Mouse (Mus musculus) testis, postnatal 10 days (tissue): ENCODE measurements around the gene Rnase1.

Source experiments
- DNase-seq: peaks from one replicate; pipeline ENCODE4 v3.0.0; 2021; ENCODE audit warnings: low spot score

Gene Rnase1

DNA sequence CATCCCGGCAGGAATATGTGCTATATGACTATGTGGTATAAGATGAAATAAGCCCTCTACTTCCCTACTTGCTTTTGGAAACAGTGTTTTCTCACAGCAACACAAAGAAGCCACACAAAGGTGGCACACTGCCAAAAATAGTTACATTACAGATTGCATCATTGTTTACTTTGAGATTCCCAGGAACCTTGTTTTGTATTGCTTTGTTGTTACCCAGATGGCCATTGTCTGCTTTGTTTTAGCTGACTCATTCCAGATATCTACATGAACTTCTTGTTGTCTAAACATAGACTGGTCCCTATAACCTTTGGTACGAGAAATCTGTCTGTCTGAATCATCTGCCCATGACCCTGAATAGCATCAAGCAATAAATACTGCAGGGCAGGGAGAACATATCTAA, 6.2 kb downstream of the Rnase1 start:
- DNase-seq = no peak

DNA sequence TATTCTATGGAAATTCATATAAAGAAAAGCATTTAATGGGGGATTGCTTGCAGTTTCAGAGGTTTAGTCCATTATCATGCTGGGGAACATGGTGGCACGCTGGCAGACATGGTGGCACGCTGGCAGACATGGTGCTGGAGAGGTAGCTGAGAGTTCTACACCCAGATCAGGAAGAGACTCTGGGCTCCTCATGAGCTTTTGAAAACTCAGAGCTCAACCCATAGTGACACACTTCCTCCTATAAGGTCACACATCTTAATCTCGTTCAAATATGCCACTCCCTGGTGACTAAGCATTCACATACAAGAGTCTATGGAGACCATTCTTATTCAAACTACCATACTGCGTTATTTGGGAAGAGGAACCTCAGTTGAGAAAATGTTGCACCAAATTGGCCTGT, 14.2 kb downstream of the Rnase1 start:
- DNase-seq = no peak

DNA sequence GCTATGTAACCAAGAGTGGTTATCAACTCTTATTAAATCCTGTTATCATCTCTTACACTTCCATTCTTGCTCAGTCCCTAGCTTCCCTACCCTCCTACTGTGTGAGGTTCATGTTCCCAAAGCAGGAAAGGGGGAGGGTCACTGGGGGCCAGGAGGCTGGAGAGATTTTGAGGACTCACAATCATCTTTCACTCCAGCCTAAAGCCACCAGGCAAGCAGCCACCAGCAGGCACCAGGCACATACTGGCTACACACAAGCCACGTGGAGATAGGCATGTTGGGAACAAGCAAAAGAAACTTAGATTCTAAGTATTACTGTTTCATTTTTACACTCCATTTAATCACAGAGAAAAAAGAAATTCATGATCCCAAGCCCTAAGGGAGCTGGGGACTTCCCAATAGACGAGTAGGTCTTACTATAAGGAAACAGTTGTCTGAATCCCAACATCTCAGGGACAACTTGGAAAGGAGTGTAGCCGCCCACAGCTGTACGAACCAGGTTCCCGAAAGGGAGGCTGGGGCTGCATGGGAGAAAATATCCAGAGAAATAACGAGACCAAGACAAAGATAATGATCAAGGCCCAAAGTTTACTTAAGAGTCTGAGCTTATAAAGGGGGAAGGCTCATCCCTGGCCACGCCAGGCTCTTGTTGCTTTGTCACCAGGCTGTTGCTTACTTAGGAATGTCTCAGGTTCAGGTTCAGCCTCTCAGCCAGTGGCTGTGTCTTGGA, 15.3 kb downstream of the Rnase1 start:
- DNase-seq = no peak

DNA sequence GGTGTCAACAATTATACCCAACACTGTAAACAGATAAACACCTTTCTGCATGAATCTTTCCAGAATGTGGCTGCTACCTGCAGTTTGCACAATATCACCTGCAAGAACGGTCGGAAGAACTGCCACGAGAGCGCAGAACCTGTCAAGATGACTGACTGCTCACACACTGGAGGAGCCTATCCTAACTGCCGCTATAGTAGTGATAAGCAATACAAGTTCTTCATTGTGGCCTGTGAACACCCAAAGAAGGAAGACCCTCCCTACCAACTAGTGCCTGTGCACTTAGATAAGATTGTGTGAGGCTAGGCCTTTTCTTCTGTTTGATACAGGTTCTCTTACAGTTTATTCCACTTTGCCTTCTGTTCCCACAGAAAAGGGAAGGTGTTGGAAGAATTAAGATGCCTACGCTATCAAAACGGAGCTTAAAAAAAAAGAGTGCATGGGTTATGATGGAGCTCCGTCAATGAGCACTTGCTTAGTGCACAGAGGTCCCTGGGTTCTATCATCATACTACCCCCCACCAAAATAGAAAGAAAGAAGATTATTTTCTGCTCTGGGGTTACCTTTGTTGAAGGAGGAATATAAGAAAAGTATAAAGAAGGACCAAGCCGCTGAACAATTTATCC, 16.2 kb downstream of the Rnase1 start:
- no peak for DNase-seq

DNA sequence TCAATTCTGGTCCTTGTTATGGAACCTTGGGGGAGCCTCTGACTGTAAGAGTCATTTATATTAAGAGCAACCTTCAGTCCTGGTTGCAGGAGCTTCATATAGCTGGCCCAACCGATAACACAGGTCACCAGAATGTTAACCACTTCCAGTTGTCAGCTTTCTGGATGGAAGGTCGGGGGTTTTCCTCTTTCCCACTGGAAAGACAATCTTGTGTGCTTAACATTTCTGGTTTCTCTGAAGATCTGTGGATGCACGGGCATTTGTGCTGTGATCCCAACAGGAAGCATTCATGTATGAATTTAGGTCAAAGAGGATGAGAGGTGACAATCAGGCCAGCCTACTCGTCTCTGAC, 17.0 kb downstream of the Rnase1 start:
- no peak for DNase-seq

DNA sequence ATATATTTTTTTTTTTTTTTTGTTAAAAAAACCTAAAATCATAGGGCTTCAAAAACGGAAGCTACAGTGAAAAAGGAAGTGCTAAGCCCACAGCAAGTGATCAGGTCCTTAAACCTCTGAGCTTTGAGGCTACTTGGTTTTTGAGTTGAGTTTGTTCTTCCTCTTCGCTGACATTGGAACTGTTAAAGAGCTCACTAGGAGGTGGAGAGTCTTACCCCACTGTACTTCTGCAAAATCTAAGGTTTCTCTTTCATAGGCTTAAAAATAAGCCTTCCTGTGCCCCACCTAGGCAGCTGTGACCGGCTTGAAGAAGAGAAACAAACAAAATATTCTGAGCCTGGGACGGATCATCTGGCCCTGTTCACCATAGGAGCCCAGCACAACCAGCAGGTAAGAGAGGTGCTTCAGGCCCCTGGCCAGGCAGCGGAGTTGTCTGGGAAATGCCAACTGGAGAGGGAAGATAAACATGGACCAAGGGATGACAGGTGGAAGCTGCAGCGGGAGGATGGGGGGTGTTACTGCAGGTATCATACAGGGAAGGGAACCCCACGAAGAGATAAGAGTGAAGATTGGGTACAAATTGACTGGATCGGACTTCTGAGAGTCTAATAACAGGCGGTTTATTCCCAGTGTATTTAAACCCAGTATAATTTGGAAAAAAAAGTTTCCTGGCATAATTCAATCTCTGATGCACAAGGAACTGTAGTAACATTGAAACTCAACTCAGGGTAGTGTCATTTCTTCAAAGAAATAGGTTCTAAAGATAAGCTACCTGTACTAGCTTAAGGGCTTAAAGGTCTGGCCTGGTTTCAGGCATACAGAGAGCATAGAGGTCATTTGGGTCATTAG, 17.6 kb downstream of the Rnase1 start:
- no peak for DNase-seq

DNA sequence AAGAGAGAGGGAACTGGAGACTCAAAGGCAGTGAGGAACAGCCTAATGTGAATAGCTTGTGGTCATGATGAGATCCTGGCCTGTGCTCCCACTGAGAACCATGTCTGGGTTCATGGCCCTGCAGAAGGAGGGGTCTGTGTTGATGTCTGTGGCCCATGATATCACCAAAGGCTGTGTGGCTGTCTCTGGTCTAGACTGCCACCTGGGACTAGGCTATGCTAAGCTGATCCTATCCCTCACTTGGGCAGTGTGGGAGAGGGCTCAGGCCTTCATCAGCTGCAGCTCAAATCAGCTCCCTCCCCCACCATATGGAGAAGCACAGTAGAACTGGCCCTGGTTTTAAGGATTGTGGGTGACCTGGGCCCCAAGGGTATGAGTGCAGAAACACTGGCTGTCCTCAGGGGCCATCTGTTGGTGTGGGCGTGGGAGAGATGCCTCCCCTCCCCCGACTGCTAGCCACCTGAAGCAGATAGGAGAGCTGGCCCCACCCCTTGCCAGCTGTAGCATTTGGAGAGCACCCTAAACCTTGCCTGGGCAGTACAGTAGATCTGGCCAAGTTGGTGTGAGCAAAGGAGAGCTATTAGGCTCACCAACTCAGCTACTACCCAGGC, 18.8 kb downstream of the Rnase1 start:
- DNase-seq = no peak

DNA sequence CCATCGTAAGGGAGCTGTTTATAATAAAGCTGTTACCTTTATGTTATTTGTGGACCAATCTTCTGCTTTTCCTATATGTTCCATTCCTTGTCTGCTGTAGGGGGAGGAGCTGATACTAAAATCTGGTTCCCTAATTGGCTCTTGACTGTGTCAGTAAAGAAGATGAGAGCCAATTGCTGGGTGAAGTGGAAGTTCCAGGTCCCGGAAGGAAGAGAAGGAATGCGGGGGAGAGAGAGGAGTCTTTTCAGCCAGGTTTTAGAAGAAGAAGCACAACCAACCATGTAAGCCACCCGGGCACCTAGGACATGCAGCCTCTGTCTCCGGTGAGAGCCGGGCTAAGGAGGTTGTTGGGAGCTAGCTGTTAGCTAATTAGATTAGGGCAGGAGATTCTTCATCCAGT, 20.9 kb downstream of the Rnase1 start:
- no peak for DNase-seq

DNA sequence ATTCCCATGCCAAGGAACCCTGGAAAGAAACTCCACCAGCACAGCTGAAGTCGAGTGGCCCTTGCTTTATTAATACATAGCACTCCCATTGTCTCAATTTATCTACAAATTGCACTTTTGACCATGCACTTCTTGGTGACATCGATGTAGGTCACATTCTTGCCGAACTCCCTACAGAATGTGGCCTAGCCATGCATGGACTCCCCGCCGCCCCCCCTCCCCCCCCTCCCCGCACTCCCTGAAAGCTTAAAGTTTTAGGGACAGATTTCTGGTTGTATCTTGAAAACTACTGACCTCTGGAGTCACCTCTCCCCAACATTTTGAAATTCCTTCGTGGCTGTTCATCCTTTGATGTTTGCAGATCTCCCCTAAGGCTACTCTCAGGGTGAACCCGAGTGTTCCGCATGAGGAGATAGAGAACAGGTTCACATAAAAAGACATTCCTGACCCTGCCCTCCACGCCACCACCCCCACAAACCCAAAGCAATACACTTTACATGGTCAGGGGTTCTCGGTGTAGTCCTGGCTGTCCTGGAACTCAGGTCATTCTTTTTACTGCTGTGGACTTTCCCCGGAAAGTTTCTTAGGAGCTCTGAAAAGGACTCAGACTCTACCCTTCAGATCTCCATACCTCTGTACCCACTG, 32.5 kb downstream of the Rnase1 start, which contains the start of gene Eddm3b:
Gene Eddm3b (plus strand): TSS at position 511 of the 645 bp plus-strand sequence.
- DNase-seq = no peak

DNA sequence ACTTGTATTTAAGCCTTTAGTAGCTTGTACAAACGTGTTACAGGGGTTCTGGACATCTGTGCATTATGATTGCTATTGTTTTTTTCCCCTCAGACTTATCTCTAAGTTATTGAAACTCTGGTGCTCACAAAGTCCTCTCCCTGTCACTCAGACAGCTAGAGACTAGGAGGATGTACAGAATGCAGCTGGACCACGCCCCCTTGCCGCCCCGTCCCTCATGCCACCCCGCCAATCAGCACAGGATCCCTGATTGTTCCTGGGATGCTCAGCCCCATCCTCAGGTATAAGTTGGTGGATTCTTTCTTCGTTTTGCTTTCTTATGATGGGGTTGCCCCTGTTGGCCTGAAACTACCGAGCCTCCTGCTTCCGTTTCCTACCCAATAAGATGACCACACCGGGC, 33.1 kb downstream of the Rnase1 start:
- no peak for DNase-seq

DNA sequence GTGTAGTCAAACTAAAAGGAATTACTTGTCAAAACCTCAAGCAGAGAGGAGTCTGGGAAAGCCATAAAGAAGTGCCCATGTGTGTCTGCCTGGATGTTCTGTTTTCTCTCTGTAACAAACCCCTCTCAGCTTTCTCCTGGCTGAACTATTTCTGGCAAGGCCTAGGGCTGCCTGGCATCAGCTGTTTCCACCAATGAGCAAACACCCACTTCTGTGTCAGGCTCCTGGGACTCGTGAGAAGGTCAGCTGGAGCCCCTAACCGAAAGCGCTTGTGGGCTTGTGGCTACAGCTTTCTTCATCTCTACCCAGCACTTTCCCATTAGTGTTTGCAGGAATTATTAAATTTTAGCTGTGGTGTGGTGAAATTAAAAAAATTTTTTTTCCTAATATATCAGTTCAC, 34.6 kb downstream of the Rnase1 start:
- DNase-seq = no peak

DNA sequence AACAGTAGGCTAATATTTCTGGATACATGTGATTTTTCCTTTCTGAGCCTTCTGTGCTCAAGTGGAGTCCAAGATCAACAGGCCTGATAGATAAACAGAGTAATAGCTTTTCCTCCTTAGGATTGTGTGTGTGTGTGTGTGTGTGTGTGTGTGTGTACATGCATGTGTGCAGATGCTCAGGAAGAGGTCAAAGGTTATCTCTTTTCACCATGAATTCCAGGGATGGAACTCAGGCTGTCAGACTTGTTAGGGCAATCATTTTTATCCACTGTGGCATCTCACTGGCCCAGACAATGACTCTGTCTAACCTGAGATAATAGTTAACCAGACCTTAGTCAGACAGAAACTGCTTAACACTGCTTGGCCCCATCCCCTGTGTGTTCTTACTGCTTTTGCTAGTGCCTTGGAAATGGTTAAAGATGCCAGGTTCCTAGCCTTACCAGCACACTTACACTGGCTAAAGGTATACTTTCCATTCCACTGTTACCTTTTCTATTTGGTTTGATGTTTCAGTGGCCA, 40.1 kb downstream of the Rnase1 start:
- no peak for DNase-seq

DNA sequence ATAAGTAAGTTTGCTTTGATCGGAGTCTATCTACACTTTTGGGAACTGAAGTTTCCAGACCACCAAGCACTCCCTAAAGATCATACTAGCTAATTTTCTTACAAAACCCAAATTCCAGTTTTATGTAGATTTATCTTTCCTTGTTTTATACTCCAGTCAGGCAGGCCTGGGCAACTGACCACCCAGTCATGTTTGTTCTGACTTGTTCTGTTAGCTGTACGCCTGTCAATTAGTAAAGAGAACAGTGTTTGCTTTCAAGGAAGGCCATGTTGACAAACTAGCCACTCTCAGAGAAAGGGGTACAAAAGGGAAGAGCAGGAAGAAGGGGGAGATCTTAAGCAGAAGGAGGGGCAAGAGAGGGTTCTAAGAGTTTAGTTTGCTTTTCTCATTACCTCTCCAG, 42.2 kb downstream of the Rnase1 start:
- no peak for DNase-seq

DNA sequence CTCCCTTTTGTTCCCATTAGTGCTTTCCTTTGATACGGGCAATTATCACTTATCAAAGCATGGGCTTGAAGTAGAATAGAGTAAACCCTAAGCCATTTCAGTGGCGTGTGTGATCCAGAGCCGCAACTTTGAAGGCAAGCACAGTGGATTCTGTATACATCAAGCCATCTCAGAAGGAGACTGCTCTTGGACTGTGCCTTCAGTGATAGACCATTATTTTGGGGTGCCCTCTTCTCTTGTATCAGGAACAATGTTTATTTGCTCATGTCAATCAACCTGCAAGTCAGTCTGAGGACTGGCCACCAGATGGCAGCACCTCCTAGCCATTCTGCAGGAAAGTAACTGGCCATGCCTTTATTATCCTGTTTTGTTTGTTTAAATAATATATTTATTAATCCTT, 43.4 kb downstream of the Rnase1 start:
- peak; percentile 83 for DNase-seq

DNA sequence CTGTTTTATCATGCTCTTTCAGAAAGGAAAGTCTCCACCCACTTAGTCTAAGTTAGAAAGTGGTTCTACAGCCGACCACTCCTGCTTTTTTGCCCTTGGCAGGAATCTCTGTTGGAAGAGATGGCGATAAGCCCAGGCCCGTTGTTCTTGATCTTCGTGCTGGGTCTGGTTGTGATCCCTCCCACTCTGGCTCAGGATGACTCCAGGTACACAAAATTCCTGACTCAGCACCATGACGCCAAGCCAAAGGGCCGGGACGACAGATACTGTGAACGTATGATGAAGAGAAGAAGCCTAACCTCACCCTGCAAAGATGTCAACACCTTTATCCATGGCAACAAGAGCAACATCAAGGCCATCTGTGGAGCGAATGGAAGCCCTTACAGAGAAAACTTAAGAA, 45.3 kb downstream of the Rnase1 start:
- no peak for DNase-seq

DNA sequence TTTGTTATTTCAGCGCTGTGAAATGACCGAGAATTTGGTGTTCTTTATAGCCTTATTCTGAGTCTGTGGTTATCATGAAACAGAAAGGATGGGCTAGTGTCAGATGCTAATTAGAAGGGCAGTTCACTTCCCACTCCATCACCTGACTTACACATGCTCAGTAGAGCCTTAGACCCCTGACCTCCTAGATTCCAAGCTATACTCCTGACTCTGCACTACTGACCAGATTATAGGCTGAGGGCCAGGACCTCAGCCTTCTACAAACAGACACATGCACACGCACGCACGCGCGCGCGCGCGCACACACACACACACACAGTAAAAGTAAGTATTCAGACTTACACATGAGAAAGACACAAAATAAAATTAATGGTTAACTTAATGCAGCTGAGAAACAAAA, 47.7 kb downstream of the Rnase1 start:
- no peak for DNase-seq

DNA sequence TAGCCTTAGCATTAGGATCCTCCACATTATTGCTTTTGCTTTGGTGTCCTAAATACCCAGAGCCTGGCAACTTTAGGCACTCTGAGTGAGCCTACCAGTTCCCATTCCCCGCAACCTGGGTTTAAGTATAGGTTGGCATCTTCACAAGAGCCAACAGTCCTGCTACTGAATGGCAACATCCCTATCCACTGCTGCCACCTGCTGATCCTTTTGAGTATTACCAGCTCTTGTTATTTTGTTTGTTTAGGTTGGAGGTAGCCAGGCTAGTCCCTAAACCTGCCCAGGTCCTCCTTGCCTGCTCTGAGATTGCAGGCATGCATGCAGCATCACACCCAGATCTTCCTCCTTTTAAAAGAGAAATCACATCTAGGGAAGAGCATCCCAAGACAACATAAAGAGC, 48.3 kb downstream of the Rnase1 start:
- DNase-seq = peak; percentile 78

DNA sequence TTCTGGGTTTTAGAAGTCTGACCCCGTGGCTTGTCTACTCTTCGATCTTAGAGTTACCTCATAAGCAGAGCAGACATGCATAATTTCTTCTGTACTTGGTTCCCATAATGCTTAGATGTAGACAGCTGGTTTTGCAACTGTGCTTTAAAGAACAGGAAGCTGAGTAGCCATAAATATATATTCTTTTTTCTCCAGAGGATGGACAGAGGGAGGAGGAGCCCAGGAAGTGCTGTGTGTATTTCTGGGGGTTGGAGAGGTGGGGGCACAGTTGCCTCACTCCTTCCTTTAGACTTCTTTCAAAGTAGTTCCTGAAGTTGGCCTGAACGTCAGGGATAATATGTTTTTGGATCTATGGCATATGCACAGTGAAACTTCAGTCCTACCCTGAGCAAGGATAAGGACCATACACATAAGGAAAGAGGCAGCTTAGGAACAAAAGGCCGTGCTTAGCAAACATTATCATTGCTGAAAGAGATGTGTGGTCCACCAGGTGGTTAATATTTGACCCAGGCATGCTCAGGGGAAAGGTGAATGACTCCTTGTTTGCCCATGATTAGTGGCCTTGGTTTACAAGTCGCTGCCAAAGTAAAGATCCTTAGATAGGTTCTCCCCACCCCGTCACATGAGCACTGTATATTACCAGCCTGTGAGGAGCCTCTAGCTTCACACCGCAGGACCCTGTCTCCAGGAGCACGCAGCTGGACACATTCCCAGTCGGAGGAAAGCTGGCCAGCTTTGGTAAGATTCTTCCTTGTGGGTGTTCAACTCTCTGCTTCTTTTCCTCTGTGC, 50.7 kb downstream of the Rnase1 start:
- DNase-seq = no peak
